Mouse (Mus musculus): ENCODE data around the gene Lca5. TPM values are rescaled to one million over a fixed set of nuclear protein-coding genes. Genes with fewer than 3 reads are reported as not detected.
A peak's percentile ranks its signal among the peaks of the same experiment; 100 is the strongest.

Gene Lca5
- polyA plus RNA-seq (2016; fragmentation: Nextera tagmentation; extraction: Ambion mirVana): 18.1 and 20.0 TPM in 2 replicates

DNA sequence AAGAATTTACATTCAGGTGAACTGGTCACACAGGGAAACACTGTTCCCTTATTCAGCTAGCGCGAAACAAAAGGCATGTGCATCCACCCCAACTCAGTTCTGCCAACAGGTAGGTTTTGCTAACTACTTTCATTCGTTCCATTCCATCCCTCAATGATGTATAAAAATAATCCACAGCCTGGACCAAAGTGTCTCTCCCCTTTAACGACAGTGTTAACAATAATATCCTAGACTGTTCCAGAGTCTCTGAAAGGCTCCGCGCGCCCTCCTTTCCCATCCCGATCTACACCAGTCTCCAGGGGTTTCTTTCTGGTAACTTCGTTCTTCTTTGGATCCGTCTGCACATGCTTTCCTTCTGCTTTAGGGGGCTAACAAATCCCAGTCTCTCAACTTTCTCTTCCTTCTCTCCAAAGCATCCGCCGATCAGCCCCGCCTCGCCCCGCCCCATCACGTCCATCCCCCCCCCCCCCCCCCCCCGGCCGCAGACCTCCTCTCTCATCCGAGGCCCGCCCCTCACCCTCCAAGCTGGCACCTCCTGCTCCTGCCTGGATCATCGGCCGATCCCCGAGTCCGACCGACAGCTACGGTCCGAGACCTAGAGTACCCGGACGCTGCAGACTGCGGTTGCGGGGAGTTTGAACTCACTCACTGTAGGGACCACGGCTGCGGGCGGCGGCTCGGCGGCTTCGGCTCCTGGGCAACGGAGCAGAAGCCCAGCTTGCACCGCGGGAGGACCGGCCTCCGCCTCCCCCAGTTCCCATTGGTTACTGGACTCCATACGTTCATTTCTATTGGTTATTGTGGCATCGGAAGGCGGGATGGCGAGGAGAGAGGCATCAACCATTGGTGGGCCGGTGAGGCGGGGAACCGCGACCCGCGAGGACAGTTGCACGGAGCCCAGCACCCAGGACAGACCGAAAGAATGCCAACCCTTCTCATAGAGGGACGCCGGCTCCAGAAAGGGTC lies at the start of gene Lca5:
TSS of gene Lca5 (minus strand) at position 736 of the 966 bp plus-strand sequence.
- DNase-seq (ENCODE audit: extremely low spot score, low spot score): peak; percentile 94
- Histone ChIP-seq H3K36me3 (replicated peaks) (peaks cover 9% of the 10 kb centered on the region; the same call in 1 of the 2 replicates), H3K27me3 (ENCODE audit: poor library complexity, severe bottlenecking) (no peaks in the 10 kb centered on the region), H3K9me3 (no peaks in the 10 kb centered on the region), H3K4me3 (peak within 1 kb of the TSS; percentile 64), H3K4me1 (peaks cover 16% of the 10 kb centered on the region), H3K27ac (peak within 1 kb of the TSS; percentile 95)
- 2% methylated on average over 51 of the region's 57 CpGs for WGBS

DNA sequence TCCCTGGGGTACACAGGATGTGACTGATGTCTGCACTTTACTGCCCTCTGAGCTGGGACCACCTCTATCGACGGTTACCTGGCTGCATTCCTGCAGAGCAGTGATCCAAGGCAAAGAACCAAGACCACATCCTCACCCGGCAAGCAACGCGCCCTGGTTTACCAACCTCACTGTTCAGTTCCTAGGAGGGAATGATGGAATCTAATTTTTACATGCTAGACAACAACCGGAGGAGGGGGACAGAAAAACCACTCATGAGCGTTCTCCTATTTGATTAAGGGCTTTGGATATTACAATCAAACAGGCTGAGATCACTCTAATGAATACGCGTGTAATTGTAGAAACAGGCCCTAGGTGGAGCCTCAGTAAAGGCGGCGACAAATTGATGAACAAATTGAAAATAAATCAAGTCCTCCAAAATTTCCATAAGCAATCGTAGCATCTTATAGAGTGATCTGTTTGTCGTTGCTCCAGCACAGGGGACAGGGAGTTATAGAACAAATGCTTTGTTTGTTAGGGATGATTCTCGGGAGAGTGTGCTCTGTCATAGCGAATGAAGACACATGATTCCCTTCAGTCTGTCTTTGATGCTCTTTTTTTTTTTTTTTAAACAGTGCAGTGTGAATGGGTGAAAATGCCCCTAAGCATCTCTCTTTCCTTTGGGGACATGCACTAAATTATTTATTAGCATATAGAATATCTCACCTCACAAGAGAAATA lies 47.7 kb upstream of the Lca5 start:
- no peaks in the 10 kb centered on the region for H3K36me3 ChIP-seq (replicated peaks)
- H3K27ac ChIP-seq: no peak overlapping the region
- H3K4me1 ChIP-seq: no peaks in the 10 kb centered on the region
- no peaks in the 10 kb centered on the region for H3K27me3 ChIP-seq (ENCODE audit: poor library complexity, severe bottlenecking)
- no peak overlapping the region for H3K4me3 ChIP-seq
- no peak for DNase-seq (ENCODE audit: extremely low spot score, low spot score)
- no peaks in the 10 kb centered on the region for H3K9me3 ChIP-seq
- WGBS: 61% methylated on average over 15 of the region's 15 CpGs

DNA sequence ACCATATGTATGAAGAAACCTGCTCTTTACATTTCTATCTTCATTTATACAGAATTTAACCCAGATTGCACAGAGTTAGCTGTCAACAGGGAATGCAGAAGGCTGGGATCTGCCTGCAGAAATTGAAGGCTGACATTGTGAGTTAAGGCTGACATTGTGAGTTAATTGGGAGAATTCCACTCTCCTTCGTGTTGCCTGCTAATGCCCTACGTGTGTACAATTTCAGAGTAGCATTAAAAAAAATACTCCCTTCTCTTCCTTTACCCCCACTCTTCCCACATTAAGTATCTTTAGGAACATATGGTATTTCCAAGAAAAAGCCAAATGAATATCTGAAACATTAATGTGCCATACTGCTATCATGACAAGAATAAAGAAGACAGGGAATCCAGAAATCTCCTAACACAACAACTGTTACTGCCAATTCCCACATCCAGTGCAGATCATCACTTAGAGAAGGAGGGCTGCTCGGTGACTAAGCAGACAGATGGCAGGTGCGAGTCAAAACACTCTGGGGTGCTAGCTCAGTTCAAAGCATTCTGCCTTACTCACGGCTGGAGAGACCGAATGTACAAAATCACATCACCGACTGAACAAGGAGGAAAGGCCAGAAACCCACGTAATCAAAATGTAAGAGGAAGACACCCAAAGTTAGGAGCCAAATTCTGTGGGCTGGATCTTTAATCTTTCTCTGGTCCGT lies 47.0 kb upstream of the Lca5 start:
- whole genome bisulfite sequencing: 65% methylated on average over 9 of the region's 9 CpGs
- H3K4me3 ChIP-seq: no peak overlapping the region
- H3K27ac ChIP-seq: no peak overlapping the region

DNA sequence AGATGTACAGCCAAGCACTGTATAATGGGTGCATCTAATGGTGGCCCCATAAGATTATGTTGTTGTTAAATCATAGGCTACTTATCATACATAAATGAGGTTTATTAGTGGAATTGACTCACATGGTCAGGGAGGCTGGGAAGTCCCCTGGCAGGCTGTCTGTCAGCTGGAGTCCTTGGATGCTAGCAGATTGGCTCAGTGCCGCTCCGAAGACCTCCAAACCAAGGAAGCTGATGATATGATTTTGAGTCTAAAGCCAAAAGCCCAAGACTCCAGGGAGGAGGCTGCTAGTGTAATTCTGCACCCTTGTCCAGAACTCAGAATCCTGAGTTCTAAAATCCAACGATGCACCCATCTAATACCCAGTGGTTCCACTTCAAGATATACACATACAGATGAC lies 45.0 kb upstream of the Lca5 start:
- H3K27me3 ChIP-seq (ENCODE audit: poor library complexity, severe bottlenecking): no peaks in the 10 kb centered on the region
- H3K27ac ChIP-seq: no peak overlapping the region
- WGBS: 98% methylated on average over 3 of the region's 3 CpGs
- no peaks in the 10 kb centered on the region for H3K9me3 ChIP-seq
- no peak for DNase-seq (ENCODE audit: extremely low spot score, low spot score)
- no peak overlapping the region for H3K4me3 ChIP-seq
- no peaks in the 10 kb centered on the region for H3K36me3 ChIP-seq (replicated peaks)
- peaks cover 13% of the 10 kb centered on the region for H3K4me1 ChIP-seq

More for the DNA sequence above, 47.0 kb upstream of the Lca5 start:
- no peaks in the 10 kb centered on the region for H3K4me1 ChIP-seq
- H3K36me3 ChIP-seq (replicated peaks): no peaks in the 10 kb centered on the region
- no peak for DNase-seq (ENCODE audit: extremely low spot score, low spot score)
- no peaks in the 10 kb centered on the region for H3K27me3 ChIP-seq (ENCODE audit: poor library complexity, severe bottlenecking)
- H3K9me3 ChIP-seq: no peaks in the 10 kb centered on the region

DNA sequence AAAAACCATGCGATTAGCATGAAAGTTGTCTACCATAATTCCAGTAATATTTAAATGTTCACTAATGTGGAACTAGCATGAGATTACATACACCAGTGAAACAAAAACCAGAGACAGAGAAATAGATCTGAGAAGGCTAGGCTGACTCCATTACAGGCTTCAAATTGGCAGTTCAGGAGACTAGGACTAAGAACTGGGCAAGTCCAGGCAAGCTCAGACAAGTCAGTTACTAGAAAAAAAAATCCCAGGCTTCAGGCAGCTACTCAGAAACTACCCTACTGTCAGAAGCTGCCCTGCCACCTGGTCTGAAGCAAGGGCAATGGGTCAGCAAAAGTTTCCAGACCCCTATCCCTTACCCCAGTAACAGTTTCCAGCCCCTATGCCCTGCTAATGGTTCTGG lies 44.4 kb upstream of the Lca5 start:
- Histone ChIP-seq H3K4me3 (no peak overlapping the region), H3K27ac (no peak overlapping the region), H3K9me3 (no peaks in the 10 kb centered on the region), H3K36me3 (replicated peaks) (no peaks in the 10 kb centered on the region), H3K27me3 (ENCODE audit: poor library complexity, severe bottlenecking) (no peaks in the 10 kb centered on the region), H3K4me1 (peaks cover 13% of the 10 kb centered on the region)
- no peak for DNase-seq (ENCODE audit: extremely low spot score, low spot score)
- WGBS: 91% methylated on average over 1 of the region's 1 CpGs

DNA sequence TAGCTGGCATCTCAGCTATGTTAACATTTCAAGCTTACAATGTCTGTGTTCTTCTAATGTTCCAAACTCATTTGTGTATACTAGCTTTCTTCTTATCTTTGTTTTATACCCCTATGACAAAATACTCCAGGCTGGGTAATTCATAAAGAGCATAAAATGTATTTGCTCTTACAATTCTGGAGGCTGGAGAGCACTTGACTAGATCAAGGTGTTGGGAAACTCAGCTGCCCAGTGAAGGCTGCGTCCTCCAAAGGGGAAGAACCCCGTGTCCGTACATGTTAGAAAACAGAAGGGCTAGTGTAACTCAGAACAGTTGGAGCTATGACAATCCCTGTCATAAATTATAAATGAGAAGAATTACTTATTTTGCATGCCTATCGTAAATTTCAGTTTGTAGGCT lies 42.5 kb upstream of the Lca5 start:
- H3K27me3 ChIP-seq (ENCODE audit: poor library complexity, severe bottlenecking): no peaks in the 10 kb centered on the region
- no peak overlapping the region for H3K27ac ChIP-seq
- H3K36me3 ChIP-seq (replicated peaks): no peaks in the 10 kb centered on the region
- H3K4me3 ChIP-seq: no peak overlapping the region
- H3K4me1 ChIP-seq: peaks cover 13% of the 10 kb centered on the region
- WGBS: 98% methylated on average over 4 of the region's 4 CpGs
- no peaks in the 10 kb centered on the region for H3K9me3 ChIP-seq
- DNase-seq (ENCODE audit: extremely low spot score, low spot score): no peak

DNA sequence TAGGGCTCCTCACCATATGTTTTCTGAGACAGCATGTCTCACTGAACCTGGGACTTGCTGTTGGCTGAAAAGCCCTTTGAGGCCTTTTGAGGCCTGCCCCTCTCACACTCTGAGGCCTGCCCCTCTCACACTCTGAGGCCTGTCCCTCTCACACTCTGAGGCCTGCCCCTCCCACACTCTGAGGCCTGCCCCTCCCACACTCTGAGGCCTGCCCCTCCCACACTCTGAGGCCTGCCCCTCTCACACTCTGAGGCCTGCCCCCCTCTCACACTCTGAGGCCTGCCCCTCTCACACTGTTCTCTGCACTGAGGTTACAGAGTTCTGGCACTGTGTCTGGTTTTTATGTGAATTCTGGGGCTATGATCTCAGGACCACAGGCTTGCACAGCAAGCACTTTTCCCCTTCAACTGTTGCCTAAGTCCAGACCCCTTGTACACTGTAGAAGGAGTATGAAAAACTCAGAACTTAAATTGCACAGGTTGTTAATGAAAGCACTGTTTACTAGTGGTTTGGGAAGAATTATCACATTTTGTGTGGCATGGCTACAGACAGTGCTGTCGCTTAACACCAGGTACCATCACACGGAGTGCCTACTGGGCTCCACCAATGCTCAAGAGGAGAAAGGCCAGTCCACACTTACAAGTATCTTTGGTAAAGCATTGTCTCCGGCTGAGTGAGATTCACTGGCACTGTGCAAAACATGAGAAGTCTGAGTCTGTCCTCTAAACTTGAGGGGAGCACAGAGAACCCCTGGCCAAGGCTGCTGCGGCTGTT lies 41.4 kb upstream of the Lca5 start:
- Histone ChIP-seq H3K9me3 (no peaks in the 10 kb centered on the region), H3K4me3 (no peak overlapping the region), H3K27ac (peak overlapping the region; percentile 74), H3K36me3 (replicated peaks) (no peaks in the 10 kb centered on the region), H3K27me3 (ENCODE audit: poor library complexity, severe bottlenecking) (no peaks in the 10 kb centered on the region), H3K4me1 (peaks cover 13% of the 10 kb centered on the region)
- peak; percentile 40 for DNase-seq (ENCODE audit: extremely low spot score, low spot score)
- WGBS: 85% methylated on average over 4 of the region's 4 CpGs

DNA sequence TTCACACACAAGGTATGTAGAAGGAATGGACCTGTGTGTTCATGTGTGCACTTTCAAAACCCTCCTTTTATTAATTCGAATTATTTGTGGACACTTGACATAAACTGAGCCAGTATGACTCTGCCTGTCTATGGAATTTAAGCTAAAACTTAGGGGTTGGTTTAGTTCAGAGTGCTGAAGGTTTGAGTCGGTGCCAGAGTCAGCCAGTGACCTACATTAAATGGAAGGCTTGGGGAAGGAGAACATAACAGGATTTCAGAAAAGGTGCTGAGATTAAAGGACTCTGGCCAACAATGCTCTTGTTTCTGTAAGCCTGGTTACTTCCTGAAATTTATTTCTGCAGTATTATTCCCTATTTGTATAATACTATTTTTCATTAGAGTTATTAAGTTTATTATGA lies 28.9 kb upstream of the Lca5 start:
- no peak overlapping the region for H3K4me3 ChIP-seq
- H3K9me3 ChIP-seq: no peaks in the 10 kb centered on the region
- no peak overlapping the region for H3K27ac ChIP-seq
- 82% methylated on average over 2 of the region's 2 CpGs for WGBS
- DNase-seq (ENCODE audit: extremely low spot score, low spot score): no peak
- no peaks in the 10 kb centered on the region for H3K36me3 ChIP-seq (replicated peaks)
- no peaks in the 10 kb centered on the region for H3K4me1 ChIP-seq
- no peaks in the 10 kb centered on the region for H3K27me3 ChIP-seq (ENCODE audit: poor library complexity, severe bottlenecking)

DNA sequence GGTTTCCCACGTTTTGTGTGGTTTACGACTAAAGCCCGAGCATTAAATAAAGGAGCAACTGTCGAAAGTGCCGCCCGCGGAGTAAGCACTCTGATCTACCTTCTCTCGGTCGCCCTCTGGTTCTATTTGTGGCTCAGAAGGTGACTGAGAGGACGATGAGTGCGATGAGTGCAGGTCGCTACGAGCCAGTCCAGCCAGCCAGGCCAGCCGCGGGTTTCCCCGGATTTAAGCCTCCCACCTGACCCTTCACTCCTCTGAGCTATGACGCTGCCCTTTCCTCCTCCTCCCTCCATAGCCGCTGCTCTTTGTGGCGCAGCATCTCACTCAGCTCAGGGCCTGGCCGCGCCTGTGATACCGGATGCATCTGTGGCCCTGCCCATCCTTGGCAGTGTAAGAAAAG lies 6.8 kb upstream of the Lca5 start:
- H3K9me3 ChIP-seq: no peaks in the 10 kb centered on the region
- peak; percentile 56 for DNase-seq (ENCODE audit: extremely low spot score, low spot score)
- H3K4me1 ChIP-seq: peaks cover 13% of the 10 kb centered on the region
- H3K27me3 ChIP-seq (ENCODE audit: poor library complexity, severe bottlenecking): no peaks in the 10 kb centered on the region; the same call in none of the 2 replicates
- peak overlapping the region; percentile 51 for H3K4me3 ChIP-seq
- no peaks in the 10 kb centered on the region for H3K36me3 ChIP-seq (replicated peaks)
- 3% methylated on average over 22 of the region's 22 CpGs for WGBS
- peak overlapping the region; percentile 86 for H3K27ac ChIP-seq

DNA sequence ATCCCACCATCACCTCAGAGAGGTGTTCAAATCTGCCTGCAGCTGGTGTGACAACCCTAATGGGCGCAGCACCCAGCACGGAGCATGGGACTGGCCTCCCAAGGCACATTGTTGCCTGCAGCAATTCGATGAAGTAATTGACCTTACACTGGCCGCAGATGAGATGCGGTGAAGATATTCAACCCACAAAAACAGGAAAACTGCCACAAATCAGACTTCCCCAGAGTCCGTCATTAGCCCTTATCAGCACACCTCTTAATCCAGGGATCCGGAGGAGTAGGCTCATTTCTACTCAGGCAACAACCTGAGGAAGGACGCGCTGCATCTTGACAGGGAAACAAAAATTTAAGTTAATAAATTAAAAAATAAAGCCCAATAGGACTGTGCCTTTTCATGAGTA lies 6.2 kb upstream of the Lca5 start:
- Histone ChIP-seq H3K4me3 (peak overlapping the region; percentile 51), H3K36me3 (replicated peaks) (no peaks in the 10 kb centered on the region), H3K4me1 (peaks cover 13% of the 10 kb centered on the region), H3K27me3 (ENCODE audit: poor library complexity, severe bottlenecking) (no peaks in the 10 kb centered on the region; the same call in none of the 2 replicates), H3K9me3 (no peaks in the 10 kb centered on the region), H3K27ac (peak overlapping the region; percentile 86)
- 72% methylated on average over 9 of the region's 9 CpGs for WGBS
- DNase-seq (ENCODE audit: extremely low spot score, low spot score): no peak

DNA sequence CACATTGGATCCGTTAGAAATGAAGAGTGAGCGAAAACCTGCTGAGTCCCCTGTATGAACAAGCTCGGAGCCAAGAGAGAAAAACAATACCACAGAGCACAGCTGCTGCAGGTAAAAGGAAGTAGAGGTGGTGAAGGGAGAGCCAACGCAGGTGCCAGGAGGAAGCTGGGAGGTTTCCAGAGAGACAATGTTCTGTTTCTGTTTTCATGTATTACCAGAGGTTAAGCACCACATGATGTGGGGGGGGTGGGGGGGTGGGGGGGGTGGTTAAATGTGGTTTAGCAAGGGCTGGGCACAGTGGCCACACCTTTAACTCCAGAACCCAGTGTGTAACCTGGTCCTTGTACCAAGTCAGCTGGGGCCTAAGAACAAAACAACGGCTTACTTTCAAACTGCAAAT lies 3.3 kb downstream of the Lca5 start:
- no peak overlapping the region for H3K4me3 ChIP-seq
- no peaks in the 10 kb centered on the region for H3K27me3 ChIP-seq (ENCODE audit: poor library complexity, severe bottlenecking)
- H3K36me3 ChIP-seq (replicated peaks): peaks cover 9% of the 10 kb centered on the region; the same call in 1 of the 2 replicates
- no peaks in the 10 kb centered on the region for H3K9me3 ChIP-seq
- H3K27ac ChIP-seq: no peak overlapping the region
- H3K4me1 ChIP-seq: peaks cover 37% of the 10 kb centered on the region
- DNase-seq (ENCODE audit: extremely low spot score, low spot score): no peak
- 87% methylated on average over 5 of the region's 5 CpGs for WGBS

DNA sequence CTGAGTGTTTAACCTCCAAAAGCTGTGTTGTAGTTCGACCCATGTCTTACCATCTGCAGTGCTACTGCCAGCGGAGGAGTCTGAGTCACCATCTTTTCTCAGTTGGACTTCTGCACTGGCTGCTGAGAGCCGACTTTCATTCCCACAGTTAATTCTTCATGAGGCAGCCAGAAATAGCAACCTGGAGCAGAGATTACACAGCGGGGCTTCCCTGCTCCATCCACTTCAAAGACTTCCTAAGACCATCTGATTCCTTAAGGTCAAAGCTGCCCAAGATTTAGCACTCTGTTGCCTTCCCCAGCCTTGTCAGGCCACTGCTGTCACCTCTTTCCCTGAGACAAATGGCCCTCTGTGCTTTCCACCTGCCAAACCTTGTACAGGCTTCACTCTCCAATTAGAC lies 6.4 kb downstream of the Lca5 start:
- H3K4me1 ChIP-seq: peaks cover 23% of the 10 kb centered on the region
- no peaks in the 10 kb centered on the region for H3K27me3 ChIP-seq (ENCODE audit: poor library complexity, severe bottlenecking)
- H3K4me3 ChIP-seq: no peak overlapping the region
- WGBS: 60% methylated on average over 4 of the region's 4 CpGs
- peak overlapping the region; percentile 22; the same call in 1 of the 2 replicates for H3K27ac ChIP-seq
- peaks cover 20% of the 10 kb centered on the region for H3K36me3 ChIP-seq (replicated peaks)
- H3K9me3 ChIP-seq: no peaks in the 10 kb centered on the region
- DNase-seq (ENCODE audit: extremely low spot score, low spot score): no peak

Measured in forebrain, embryonic 10.5 days (tissue).